ENCODE assay signal across 8 mouse cellular contexts in the genomic region with DNA sequence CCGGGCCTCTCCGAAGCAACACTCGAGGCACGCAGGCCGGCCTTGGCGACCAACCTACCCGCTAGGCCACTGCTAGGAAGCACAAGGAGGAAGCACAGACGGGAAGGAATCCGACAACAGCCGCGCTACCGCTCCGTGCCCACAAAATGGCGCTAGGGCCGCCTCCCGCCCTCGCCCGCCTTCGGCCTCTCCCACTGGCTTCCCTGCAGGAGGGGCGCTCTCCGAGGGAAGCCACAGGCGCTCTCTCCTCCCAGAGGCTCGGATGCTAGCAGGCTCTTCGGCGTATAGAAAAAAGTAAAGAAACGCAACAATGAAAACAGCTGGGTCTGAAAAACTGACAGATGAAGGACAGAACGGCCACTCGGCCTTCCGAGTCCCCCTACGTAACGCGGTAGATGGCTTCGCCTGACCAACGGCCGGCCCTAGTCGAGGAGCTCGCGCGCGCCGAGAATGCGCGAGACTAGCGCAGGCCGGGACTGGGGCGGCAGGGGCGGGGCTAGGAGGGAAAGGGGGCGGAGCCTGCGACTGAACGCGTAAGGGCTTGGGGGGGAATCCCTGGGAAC. TPM values are rescaled to one million over a fixed set of nuclear protein-coding genes. Genes with fewer than 3 reads are reported as not detected.
DNase-seq lines count a peak whose midpoint lies in the region; ATAC-seq and TF ChIP-seq lines count a peak whose summit lies in the region.

A gene (minus strand): TSS at position 397 of the 563 bp plus-strand sequence.

- ATAC-seq in Patski = peak; percentile 88
- peak; percentile 96 for ATAC-seq in hindbrain, embryonic 14.5 days (ENCODE audit: low FRiP score)

- WGBS in hindbrain, embryonic 14.5 days = under 1% methylated on average over 51 of the region's 51 CpGs

- peak within 1 kb of the TSS; percentile 90 for H3K4me2 ChIP-seq in hindbrain, embryonic 14.5 days (replicated peaks)

- CTCF ChIA-PET in Patski (lab: Charles Lee) = interaction anchor here (0.6 kb wide), 1 partner anchor 19 kb away, joined by 3 read pairs; no protein-coding TSS in a partner anchor

- H3K4me3 ChIP-seq in hindbrain, embryonic 14.5 days (replicated peaks; ENCODE audit: low read length) = peak within 1 kb of the TSS; percentile 66

- no peaks in the 10 kb centered on the region for H3K9me3 ChIP-seq in hindbrain, embryonic 14.5 days (ENCODE audit: control insufficient read depth, low read length)

- POLR2A ChIA-PET in Patski (lab: Charles Lee) = no interaction called here

- in situ Hi-C loops in Patski (cut with MboI; ENCODE audit: low pct_unique_long_range_greater_than_20kb) = no loop called here

- H3K4me1 ChIP-seq in hindbrain, embryonic 14.5 days (replicated peaks; ENCODE audit: control insufficient read depth, insufficient read depth, low read length) = peaks cover 17% of the 10 kb centered on the region

- peak within 1 kb of the TSS; percentile 91 for H3K27ac ChIP-seq in hindbrain, embryonic 14.5 days

- no peaks in the 10 kb centered on the region for H3K27me3 ChIP-seq in Patski
- H3K27me3 ChIP-seq in hindbrain, embryonic 14.5 days (ENCODE audit: control insufficient read depth, insufficient read depth, low read length) = no peaks in the 10 kb centered on the region

- H3K36me3 ChIP-seq in hindbrain, embryonic 14.5 days (replicated peaks; ENCODE audit: control insufficient read depth, insufficient read depth) = peaks cover 36% of the 10 kb centered on the region

- peak within 1 kb of the TSS; percentile 83 for H3K9ac ChIP-seq in hindbrain, embryonic 14.5 days

- peak; percentile 55 for DNase-seq in Patski (ENCODE audit: low read depth, low spot score)
- DNase-seq in cerebellum, postnatal 14 days = peak; percentile 98 to 99
- DNase-seq in frontal cortex, postnatal 25 days (ENCODE audit: low spot score in 2 of 2) = peak; percentile 79 to 91
- peak; percentile 97 for DNase-seq in hindbrain, embryonic 14.5 days (ENCODE audit: low spot score)
- DNase-seq in layer of hippocampus, postnatal 36 days = peak; percentile 92 to 94
- DNase-seq in lung, postnatal 36 days = peak; percentile 97
- peak; percentile 97 for DNase-seq in retina, postnatal 1 day
- peak; percentile 90 to 94 for DNase-seq in urinary bladder, adult 18-20 months (ENCODE audit: low spot score in 2 of 2)

- TF ChIP-seq CTCF in Patski (IDR thresholded peaks at IDR 0.05) = no peak

RNA-seq across cellular contexts. Expression of the gene that starts here (rescaled TPM):
- polyA plus RNA-seq in Patski (2021) = 216 TPM
- 80.4 and 91.1 TPM in 2 replicates for polyA plus RNA-seq in hindbrain, embryonic 14.5 days (2014; fragmentation: Nextera tagmentation; extraction: Ambion mirVana)
- total RNA-seq in layer of hippocampus, postnatal 36 days (2021) = 100 to 1,000 TPM; 218 to 224 TPM

Comparison
In these comparisons a context has a peak if more than half of its experiments do, and no peak if none do; other contexts are left out.
1. Peak in every context shown above with its lines: DNase-seq, ATAC-seq, H3K4me3 ChIP-seq and H3K27ac ChIP-seq.